Mouse (Mus musculus) retina, postnatal 7 days (tissue): Measurements from ENCODE around the gene Sema7a.

Experiments
- DNase-seq: peaks from one replicate; pipeline ENCODE4 v3.0.0-alpha.2; 2012; ENCODE audit warnings: low read depth, low spot score

Gene Sema7a

DNA sequence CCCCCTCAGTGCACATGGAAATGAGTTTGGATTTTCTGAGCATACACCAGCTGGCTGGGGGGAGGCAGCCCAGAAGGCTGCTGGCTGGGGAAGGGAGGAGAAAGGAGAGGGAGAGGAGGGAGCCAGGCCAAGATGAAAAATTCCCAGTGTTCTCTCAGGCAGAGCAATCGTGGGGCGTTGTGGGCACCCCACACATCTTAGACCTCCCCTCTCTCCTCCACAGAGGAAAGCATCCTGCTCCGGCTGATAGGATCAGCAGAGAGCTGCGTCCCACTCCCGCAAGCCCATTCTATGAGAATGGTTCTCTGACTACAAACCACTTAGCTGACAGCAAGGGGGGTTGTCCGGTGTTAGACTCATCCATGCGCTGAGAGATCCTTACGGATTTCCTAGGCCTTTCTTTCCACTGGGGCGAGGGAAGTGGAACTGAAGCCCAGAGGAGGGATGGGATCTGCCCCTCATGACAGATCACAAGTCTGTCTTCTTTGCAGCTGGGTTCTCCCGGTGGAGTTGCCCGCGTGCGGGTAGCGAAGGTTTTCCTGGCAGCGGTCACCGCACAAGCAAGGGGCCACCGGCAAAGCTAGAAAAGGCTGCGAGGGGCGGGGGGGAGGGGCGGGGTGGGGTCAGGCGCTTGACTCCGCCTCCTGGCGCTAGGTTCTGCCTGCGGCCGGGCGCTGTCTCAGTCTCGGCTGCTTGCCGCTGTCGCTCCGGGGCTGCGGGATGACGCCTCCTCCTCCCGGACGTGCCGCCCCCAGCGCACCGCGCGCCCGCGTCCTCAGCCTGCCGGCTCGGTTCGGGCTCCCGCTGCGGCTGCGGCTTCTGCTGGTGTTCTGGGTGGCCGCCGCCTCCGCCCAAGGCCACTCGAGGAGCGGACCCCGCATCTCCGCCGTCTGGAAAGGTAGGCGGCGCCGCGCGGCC is at the start of gene Sema7a:
Gene Sema7a (plus strand): TSS at position 682 of the 918 bp plus-strand sequence.
- peak; percentile 62 for DNase-seq

DNA sequence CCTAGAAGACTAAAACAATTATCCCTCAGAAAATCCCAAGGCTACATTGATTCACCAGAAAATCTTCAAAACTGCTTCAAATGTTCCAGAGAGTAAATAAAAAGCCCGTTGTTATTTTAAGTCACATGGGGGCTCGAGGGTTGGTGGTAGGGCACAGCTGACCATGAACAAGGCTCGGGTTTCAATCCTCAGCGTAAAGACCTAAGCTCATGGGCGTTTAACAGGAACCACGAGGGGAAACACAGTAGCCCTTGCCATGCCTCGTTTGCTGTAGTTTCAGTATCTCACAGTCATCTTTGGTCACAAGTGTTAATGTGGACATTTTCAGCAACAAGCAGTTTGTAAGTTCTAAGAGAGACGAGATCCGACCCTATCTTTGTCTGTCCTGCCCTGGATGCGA is 39.4 kb upstream of the Sema7a start:
- no peak for DNase-seq

DNA sequence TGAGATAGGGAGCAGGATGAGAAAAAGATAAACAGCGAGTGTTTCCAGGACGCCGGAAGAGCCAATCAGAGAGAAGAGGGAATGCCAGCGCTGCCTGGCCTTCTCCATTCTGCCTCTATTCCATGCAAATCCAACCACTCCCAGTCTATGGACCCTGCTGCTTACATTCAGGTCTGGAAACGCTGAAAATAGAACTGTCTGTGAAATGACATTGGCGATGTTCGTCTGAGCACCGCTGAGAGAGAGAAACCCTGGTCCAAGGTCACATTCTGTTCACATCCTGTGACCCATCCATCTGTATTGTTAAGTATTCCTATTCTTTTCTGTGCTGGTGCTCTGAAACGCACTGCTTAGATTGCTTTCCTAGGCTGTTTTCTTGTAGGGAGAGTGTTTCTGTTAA is 38.7 kb upstream of the Sema7a start:
- no peak for DNase-seq

DNA sequence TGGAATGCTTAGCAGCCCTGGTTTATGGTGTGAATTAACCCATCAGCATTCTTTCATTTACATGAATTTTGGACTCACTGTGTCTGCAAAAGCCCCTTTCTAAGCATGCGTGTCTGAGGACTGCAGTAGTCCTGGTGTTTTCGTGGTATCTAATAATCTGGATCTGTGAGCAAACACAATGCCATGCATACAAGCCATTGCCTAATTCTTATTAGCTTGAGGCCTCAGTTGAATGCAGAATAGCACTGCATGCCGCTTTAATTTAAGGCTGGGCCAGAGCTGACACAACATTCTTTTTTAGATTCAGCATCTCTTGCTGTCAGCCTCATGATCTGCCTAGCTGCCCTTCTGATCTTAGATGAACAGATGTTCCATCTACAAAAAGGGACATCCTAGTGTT is 38.3 kb upstream of the Sema7a start:
- no peak for DNase-seq

DNA sequence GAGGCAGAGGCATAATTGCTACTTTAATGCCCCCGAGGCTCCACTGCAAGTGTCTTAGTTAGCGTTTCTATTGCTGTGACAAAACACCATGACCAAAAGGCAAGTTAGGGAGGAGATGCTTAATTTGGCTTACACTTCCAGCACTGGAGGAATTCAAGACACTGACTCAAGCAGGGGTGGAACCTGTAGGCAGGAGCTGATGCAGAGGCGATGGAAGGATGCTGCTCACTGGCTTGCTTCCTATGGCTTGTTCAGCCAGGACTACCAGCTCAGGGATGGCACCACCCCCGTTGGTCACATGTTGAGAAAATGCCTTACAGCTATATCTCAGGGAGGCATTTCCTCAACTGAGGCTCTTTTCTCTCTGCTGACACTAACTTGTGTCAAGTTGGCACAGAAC is 37.8 kb upstream of the Sema7a start:
- no peak for DNase-seq

DNA sequence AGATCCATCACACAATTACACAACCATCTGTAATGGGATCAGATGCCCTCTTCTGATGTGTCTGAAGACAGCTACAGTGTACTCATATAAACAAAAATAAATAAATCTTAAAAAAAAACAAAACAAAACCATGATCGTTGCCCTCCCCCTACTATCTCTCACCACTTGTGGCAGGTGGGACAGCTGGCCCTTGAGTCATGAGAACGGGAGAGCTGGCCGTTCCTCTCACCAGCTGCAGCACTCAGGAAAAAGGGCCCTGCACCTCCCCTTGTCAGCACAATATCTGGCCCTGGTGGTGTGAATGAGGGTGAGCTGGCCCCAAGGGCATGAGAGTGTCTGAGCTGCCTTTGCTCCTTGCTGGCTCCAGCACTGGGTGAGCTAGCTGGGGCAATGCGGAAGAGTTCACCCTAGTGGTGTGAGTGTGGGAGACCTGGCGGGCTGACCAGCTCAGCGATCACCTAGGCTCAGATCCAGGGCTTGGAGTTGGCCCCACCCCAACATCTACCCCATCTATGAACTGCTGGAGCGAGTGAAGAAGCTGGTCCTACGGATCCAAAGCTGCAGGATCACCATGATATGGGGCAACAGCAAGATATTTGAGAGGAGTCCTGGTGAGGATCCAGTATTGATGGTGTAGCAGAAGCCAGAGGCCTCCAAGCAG is 36.2 kb upstream of the Sema7a start:
- no peak for DNase-seq

DNA sequence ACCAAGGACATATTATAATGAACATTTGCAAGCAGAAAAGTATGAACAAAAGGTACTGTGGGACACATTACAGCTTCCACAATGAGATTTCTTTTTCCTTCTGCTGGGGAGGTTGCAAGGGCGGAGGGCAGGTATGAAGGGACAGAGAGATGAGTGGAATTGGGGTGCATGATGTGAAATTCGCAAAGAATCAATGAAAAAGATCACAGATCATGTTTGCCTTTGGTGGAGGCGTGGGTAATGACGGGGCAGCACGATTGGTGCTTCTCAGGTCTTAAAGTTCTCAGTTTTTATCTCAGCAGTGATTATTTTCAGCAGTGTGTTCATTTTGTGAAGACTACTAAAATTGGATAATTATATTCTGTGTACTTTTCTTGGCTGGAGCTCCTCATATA is 35.7 kb upstream of the Sema7a start:
- no peak for DNase-seq

DNA sequence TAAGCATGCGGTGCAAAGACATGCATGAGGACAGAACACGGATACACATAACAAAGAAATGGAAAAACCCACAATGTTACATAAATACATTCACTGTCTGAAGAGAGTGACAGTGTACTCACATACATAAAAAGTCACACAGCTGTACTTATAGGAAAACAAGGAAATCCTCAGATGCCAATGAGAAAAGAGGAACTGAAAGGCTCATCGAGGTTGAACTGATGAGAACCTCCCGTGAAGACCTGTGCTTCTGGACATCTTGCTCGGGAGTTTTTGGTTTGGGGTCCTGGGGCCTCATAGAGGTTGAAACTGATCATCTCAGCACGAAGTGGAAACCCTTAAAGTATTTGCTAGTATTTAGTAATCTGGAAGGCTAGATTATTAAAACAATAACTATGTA is 32.7 kb upstream of the Sema7a start:
- DNase-seq = no peak

DNA sequence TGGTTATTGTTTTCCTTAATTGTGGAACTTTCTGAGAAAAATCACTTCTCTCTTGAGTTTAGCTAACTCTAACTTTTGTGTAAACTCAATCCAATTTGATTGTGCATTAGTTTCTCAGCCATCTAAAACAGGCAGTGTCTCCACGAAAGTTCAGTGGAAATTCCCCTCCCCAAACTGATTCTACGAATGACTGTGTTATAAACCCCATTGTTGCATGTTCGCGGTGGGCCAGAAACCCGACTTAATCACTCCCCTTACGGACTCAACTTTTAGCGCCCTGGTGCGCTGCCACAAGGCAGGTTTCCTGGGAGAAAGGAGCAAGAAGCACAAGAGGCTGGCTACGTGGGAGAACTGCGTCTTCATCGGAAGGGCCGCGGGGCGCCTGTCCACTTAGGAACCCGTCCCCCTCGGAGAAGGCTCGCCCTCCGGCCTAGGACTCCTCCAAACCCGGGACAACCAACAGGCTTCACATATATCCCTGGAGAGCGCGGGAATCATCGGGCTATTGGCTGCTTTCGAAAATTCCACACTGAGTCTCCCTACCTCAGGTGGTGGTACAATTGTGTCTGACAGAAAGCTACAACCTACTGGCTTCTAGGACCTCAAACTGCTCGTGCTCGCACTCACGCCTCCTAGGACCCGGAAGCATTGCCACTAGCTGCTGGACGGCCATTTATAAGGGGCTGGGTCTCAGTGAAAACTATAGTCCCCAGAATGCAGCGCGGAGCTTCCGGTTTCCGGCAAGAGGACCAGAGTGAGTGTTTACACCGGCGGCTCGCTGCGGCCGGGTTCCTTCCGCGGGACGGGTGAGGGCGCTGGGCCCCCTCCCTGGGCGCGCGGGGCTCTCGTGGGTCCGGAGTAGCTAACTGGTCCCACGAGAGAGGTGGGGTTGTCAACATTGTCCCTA is 29.4 kb upstream of the Sema7a start, which contains the start of gene Ubl7:
Gene Ubl7 (plus strand): TSS at position 726 of the 907 bp plus-strand sequence.
- DNase-seq = peak; percentile 78

DNA sequence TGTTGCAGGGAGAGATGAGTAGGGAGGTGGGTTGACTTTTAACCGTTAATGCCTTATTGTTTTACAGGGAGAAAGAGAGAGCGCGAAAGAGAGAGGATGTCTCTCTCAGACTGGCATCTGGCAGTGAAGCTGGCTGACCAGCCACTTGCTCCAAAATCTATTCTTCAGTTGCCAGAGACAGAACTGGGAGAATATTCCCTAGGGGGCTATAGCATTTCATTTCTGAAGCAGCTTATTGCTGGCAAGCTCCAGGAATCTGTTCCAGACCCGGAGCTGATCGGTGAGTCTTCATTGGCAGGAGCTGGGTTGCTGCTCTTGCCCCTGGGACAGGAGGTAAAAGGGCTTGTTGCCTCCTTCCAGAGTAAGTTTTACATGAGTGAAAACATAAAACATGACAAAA is 27.3 kb upstream of the Sema7a start:
- DNase-seq = no peak

DNA sequence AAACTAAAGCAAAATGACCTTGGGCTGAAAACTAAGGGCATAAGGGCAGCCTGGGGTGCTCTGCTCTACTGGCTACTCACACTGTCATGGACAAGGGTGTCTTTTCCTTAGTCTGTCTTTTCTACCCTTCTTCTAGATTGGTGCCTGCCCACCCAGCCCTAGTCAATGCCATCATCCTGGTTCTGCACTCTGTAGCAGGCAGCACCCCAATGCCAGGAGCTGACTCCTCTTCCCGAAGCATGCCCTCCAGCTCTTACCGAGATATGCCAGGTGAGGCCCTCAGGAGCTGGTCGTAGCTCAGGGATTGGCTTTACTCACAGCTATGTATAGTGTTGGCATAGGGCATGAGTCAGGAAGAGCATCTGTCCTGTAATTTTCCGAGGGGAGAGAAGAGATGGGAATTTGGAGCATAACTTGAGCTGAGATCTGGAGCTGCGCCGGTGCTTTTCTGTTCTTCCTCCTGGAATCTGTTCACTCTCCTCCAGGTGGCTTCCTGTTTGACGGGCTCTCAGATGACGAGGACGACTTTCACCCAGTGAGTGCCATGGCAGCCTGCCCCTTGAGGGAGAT is 18.3 kb upstream of the Sema7a start:
- no peak for DNase-seq

DNA sequence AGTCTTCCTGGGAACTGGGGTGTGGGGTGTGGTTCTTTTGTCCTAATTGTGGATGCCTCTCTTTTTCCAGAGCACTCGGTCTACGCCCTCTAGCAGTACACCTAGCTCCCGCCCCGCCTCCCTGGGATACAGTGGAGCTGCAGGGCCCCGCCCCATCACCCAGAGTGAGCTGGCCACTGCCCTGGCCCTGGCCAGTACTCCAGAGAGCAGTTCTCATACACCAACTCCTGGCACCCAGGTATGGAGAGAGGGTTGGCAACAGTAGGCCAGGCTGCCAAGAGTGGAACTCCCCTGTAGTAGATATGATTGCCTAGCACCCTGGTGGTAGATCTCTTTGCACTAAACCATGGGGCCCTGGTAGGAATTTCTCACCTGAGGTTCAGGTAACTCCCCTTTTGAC is 17.5 kb upstream of the Sema7a start:
- no peak for DNase-seq

DNA sequence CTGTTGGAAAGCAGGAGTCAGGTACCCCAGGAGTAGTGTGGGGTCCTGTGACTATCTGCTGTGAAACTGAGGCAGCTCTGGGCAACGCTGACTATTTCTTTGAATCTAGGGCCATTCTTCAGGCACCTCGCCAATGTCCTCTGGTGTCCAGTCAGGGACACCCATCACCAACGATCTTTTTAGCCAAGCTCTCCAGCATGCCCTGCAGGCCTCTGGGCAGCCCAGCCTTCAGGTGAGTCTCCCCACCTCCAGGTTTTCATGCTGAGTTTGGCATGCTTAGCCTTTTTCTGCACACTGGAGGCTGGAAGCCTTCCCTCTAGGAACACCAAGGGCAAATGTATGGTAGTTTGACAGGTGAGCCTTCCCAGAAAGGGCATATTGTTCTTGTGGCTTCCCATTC is 16.9 kb upstream of the Sema7a start:
- no peak for DNase-seq

DNA sequence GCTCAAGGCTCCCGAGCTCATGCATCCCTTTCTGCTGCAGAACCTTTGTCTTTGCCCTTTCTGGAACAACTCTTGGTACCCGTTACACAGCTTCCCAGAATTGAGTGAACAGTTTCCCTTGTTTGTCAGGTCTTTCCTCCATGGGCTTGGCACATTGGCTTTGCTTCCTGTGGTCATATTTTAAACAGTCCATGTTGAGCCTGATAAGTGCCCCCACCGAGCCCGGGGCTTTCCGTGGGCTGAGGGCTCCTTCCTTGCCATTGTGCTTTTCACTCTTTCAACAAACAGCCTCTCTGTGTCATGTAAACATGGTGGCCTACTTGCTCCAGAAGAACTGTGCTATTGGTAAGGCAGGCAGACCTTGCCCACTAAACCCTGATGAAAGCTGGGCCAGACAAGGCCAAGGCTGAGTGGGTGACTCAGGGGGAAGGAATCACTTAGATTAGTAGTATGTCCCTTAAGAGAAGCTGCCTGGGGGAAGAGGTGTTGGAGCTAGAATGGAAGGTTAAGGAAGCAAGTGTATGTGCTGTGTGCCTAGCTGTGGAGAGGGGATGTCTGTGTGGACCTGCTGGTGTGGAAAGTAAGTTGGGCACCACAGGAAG is 8.6 kb upstream of the Sema7a start:
- DNase-seq = no peak

DNA sequence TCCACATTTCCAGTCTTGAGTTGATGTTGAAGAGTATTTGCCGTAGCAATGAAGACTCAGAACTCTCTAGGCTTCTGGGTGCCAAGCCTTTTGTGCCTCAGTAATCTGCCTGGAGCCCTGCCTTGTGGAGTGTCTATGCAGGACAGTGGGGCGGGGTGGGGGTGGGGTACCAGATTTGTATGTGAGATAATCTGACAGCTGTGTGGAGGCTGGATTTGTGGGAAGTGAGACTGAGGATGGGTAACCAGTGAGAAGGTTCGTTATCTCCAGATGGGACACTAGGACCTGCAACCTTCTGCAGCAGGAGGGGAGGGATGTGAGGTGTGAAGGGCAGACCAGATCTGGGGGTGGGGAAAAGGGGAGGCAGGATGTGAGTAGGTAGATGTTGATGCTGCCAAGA is 7.7 kb upstream of the Sema7a start:
- no peak for DNase-seq

DNA sequence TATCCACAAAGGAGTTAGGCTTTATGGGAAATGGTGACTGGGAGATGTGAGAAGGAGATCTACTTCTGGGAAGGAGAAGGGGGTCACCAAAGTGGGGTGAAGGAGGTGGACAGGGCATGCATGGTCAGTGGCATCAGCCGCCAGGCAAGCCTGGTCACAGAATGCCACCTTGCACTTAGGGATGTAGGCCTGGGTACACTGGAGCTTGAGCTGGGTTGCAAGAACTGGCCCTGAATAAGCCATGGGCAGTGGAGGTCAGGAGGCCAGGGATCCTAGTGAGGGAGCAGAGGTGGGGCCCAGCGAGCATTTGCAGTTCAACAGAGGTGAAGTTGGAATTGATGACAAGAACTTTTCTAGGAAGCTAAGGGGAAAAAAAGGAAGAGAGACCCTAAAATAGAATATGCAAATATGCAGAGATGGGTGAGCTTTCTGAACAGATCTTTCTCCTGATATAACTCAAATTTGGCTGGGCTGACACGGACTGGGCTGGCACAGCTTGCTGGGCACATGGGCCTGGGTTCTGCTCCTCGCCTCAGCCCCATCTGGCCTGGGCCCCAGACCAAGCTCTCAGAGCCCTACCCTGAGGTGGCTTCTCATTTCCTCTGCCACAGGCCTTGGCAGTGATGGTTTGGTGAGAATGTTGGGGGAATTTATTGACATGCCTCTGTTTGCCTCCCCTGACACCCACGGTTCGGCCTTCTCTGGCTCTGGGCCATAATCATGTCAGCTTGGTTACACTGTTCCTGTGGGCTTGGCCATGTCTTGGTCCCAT is 6.9 kb upstream of the Sema7a start:
- DNase-seq = no peak

DNA sequence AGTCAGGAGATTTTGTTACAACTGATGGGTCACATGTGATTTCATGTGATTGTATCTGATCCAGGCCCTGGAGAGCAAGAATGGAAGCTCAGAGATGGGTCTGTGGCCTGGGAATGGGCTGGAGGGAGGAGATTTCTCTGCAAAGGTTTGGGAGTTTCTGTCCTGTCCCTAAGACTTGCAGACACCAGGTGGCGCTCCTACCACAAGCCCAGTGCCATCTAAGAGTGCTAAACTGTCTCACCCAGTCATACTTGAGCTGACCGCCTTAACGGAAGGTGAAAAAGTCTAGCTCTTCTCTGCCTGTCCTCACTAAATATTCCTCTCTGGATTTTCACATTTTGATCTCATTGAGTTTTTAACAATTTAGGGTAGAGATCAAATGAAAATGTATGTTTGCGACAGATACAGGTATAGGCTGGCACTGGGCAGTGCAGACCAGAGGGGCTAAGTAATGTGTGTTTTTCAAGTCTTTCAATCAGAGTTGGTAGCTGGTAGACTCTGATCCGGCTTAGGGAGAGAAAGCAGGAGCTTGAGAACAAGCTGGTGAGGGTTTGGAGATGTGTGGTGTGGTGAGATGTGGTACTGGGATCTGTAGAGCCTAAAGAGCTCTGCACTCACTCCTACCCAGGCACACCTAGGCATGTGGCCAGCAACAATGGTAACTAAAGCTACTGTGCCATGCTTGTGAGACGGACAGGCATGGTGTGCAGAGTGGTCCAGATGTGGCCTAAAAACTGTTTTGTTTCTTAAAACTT is 4.1 kb upstream of the Sema7a start:
- DNase-seq = peak; percentile 82

DNA sequence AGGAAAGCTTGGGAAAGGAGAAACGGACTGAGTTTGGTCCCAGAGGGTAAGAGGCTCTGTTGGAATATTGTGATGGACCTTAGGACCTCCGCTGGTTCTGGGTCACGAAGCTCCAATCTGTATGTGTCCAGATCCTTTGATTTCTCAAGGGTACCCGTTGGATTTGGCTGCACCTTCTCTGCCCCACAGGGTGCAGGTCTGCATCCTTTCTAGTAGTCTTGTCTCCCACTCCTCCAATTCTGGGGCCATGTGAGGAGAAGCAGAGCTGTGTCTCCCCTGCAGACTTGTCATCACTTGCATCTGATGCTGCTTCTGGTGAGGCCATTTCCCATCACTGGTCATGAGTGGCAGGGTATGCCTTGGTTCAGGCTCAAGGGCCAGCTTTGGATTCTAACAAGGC is 2.7 kb upstream of the Sema7a start:
- no peak for DNase-seq

DNA sequence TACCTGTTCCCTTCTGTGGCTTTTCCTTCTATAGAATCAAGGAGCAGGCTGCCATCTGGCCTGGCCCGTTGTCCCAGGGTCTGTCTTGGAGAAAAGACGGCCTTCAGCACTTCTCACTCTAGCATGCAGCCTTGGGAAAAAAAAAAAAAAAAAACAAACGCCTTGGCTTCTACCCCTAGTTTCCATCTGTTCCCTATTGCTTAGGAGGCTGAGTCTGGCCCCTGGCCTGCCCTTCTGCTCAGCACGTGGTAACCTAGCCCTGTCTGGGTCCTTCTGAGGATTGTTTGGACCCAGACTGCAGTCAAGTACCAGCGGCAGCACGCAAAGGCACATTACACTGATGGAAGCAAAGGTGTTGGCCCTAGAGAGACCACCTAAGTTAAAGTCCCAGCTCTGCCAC is 2.3 kb upstream of the Sema7a start:
- DNase-seq = no peak
